ENCODE assay signal across 24 mouse cellular contexts in genomic region chrX:48429100-48429499, GRCm38 (mm10). TPM values are rescaled to one million over a fixed set of nuclear protein-coding genes. Genes with fewer than 3 reads are reported as not detected.
A peak's percentile ranks its signal among the peaks of the same experiment; 100 is the strongest.
DNase-seq lines count a peak whose midpoint lies in the region; ATAC-seq and TF ChIP-seq lines count a peak whose summit lies in the region.
"Had no signal": no experiment of that assay in that cellular context is flagged by ENCODE, and none has a peak within 500 bp of the region (broad histone marks: within the 10 kb centered on the region; RNA-seq: fewer than 3 reads in every experiment).

No protein-coding gene starts in this region.

- H3K4me2 ChIP-seq in heart, postnatal 0 days (ENCODE audit: low read depth, low read length), result no peak overlapping the region
- no peak overlapping the region for H3K4me2 ChIP-seq in intestine, embryonic 15.5 days (replicated peaks)
- H3K4me2 ChIP-seq: embryonic facial prominence, embryonic 13.5 days; heart, embryonic 15.5 days; hindbrain, embryonic 13.5 days; kidney, embryonic 15.5 days; lung, embryonic 14.5 days; midbrain, embryonic 12.5 days; neural tube, embryonic 13.5 days had no signal

- peak overlapping the region; percentile 56; the same call in 1 of the 2 replicates for H3K27ac ChIP-seq in heart, postnatal 0 days (ENCODE audit: low read depth)
- H3K27ac ChIP-seq in MEL (ENCODE audit: control insufficient read depth, low read depth, low read length), result no peak overlapping the region
- peak overlapping the region; percentile 37 for H3K27ac ChIP-seq in macrophage
- no peak overlapping the region for H3K27ac ChIP-seq in intestine, embryonic 15.5 days
- H3K27ac ChIP-seq: embryonic facial prominence, embryonic 13.5 days; hindbrain, embryonic 13.5 days; liver, embryonic 14.5 days; midbrain, embryonic 12.5 days; neural tube, embryonic 13.5 days had no signal

- no peak for ATAC-seq in heart, postnatal 0 days (ENCODE audit: insufficient read depth, low read depth)
- ATAC-seq in intestine, embryonic 15.5 days, result no peak

- H3K9ac ChIP-seq in heart, postnatal 0 days (replicated peaks; ENCODE audit: low read depth, low read length), result no peak overlapping the region
- H3K9ac ChIP-seq in MEL (ENCODE audit: control insufficient read depth, low read depth, low read length, poor library complexity, severe bottlenecking), result no peak overlapping the region
- no peak overlapping the region for H3K9ac ChIP-seq in intestine, embryonic 15.5 days
- H3K9ac ChIP-seq: embryonic facial prominence, embryonic 13.5 days; heart, embryonic 15.5 days; hindbrain, embryonic 13.5 days; kidney, embryonic 15.5 days; liver, embryonic 14.5 days; lung, embryonic 14.5 days; midbrain, embryonic 12.5 days; neural tube, embryonic 13.5 days had no signal

- H3K79me2 ChIP-seq in MEL (ENCODE audit: control insufficient read depth, insufficient read depth, low read length, poor library complexity), result peaks cover 6% of the 10 kb centered on the region; the same call in 1 of the 2 replicates
- peaks cover 91% of the 10 kb centered on the region for H3K79me2 ChIP-seq in macrophage (ENCODE audit: inconsistent target)

- H3K36me3 ChIP-seq in heart, postnatal 0 days (replicated peaks; ENCODE audit: control insufficient read depth, insufficient read depth, low read length), result no peaks in the 10 kb centered on the region
- H3K36me3 ChIP-seq in MEL (ENCODE audit: control insufficient read depth in 1 of 2, insufficient read depth in 2 of 2, low read length in 2 of 2), result peaks cover 0 to 20% of the 10 kb centered on the region in 2 experiments; a peak in 2 of 4 replicates
- no peaks in the 10 kb centered on the region for H3K36me3 ChIP-seq in macrophage (ENCODE audit: inconsistent target)
- H3K36me3 ChIP-seq in intestine, embryonic 15.5 days, result no peaks in the 10 kb centered on the region
- H3K36me3 ChIP-seq: embryonic facial prominence, embryonic 13.5 days; heart, embryonic 15.5 days; hindbrain, embryonic 13.5 days; kidney, embryonic 15.5 days; midbrain, embryonic 12.5 days; neural tube, embryonic 13.5 days had no signal

- no peak overlapping the region for H3K4me3 ChIP-seq in heart, postnatal 0 days (ENCODE audit: low read depth, low read length)
- H3K4me3 ChIP-seq in MEL (ENCODE audit: control insufficient read depth in 1 of 2, insufficient read depth in 1 of 2, low read depth in 2 of 2, low read length in 2 of 2) (no peak overlapping the region), macrophage (ENCODE audit: inconsistent target) (no peak overlapping the region)
- H3K4me3 ChIP-seq in intestine, embryonic 15.5 days (replicated peaks), result no peak overlapping the region
- H3K4me3 ChIP-seq: embryonic facial prominence, embryonic 13.5 days; erythroblast, embryonic 14.5 days; heart, embryonic 15.5 days; hindbrain, embryonic 13.5 days; kidney, embryonic 15.5 days; midbrain, embryonic 12.5 days; myocyte; neural tube, embryonic 13.5 days had no signal

- no peak for TF ChIP-seq EP300 in heart, postnatal 0 days (IDR thresholded peaks at IDR 0.05; ENCODE audit: low read depth)
- no peak for TF ChIP-seq EP300 in MEL (IDR thresholded peaks at IDR 0.05; ENCODE audit: low read depth in 1 of 2, low read length in 2 of 2)

- 0 out of 2 replicates have a peak, but pooled peaks cover 11% of the 10 kb centered on the region for H3K4me1 ChIP-seq in heart, postnatal 0 days (ENCODE audit: control insufficient read depth, insufficient read depth)
- peaks cover 8 to 32% of the 10 kb centered on the region in 2 experiments for H3K4me1 ChIP-seq in MEL (ENCODE audit: control insufficient read depth in 1 of 2, insufficient read depth in 2 of 2, low read length in 2 of 2)
- 0 out of 2 replicates have a peak, but pooled peaks cover 16% of the 10 kb centered on the region for H3K4me1 ChIP-seq in intestine, embryonic 15.5 days (replicated peaks)
- H3K4me1 ChIP-seq: hindbrain, embryonic 13.5 days; midbrain, embryonic 12.5 days; neural tube, embryonic 13.5 days had no signal

- TF ChIP-seq CTCF in heart, postnatal 0 days (IDR thresholded peaks at IDR 0.05; ENCODE audit: low read depth), result no peak
- TF ChIP-seq CTCF in MEL (IDR thresholded peaks at IDR 0.05 in 2 of 3, conservative IDR thresholded peaks at IDR 0.05 in 1 of 3; ENCODE audit: control insufficient read depth in 1 of 3, insufficient read depth in 1 of 3, low read depth in 2 of 3, low read length in 3 of 3, poor library complexity in 1 of 3, severe bottlenecking in 1 of 3), result no peak

- H3K27me3 ChIP-seq in heart, postnatal 0 days (ENCODE audit: control insufficient read depth, insufficient read depth, low read length), result no peaks in the 10 kb centered on the region
- no peaks in the 10 kb centered on the region for H3K27me3 ChIP-seq in MEL (ENCODE audit: control insufficient read depth in 1 of 2, insufficient read depth in 2 of 2, low read length in 2 of 2)
- no peaks in the 10 kb centered on the region for H3K27me3 ChIP-seq in intestine, embryonic 15.5 days (replicated peaks)
- H3K27me3 ChIP-seq: embryonic facial prominence, embryonic 13.5 days; heart, embryonic 15.5 days; hindbrain, embryonic 13.5 days; kidney, embryonic 15.5 days; midbrain, embryonic 12.5 days; neural tube, embryonic 13.5 days had no signal

- no peaks in the 10 kb centered on the region for H3K9me3 ChIP-seq in heart, postnatal 0 days (replicated peaks; ENCODE audit: control insufficient read depth, low read length)
- no peaks in the 10 kb centered on the region for H3K9me3 ChIP-seq in MEL (replicated peaks; ENCODE audit: insufficient read depth, low read length)
- H3K9me3 ChIP-seq in intestine, embryonic 15.5 days, result no peaks in the 10 kb centered on the region
- H3K9me3 ChIP-seq: embryonic facial prominence, embryonic 13.5 days; heart, embryonic 15.5 days; hindbrain, embryonic 13.5 days; kidney, embryonic 15.5 days; megakaryocyte, embryonic 14.5 days; midbrain, embryonic 12.5 days; neural tube, embryonic 13.5 days had no signal

- no peak for TF ChIP-seq POLR2A in MEL (IDR thresholded peaks at IDR 0.05; ENCODE audit: control insufficient read depth in 1 of 2, insufficient read depth in 1 of 2, low read depth in 1 of 2, low read length in 2 of 2, poor library complexity in 1 of 2)

- no peak for TF ChIP-seq RAD21 in MEL (IDR thresholded peaks at IDR 0.05; ENCODE audit: low read depth, low read length)

- DNase-seq in heart, postnatal 0 days (ENCODE audit: low spot score), result no peak
- no peak for DNase-seq in heart, adult 18-20 months
- peak; percentile 43 for DNase-seq in CD4-positive helper T cell, adult 2 months (ENCODE audit: low read depth, low spot score)
- peak; percentile 18 for DNase-seq in MEL (ENCODE audit: low read depth, low spot score)
- DNase-seq in kidney, adult 9 months, result no peak
- DNase-seq: adrenal gland, adult 2 months; cerebellum, adult 11 months; cerebellum, adult 9-11 months; gastrocnemius, postnatal 25 days; kidney, adult 11 months; right cerebral cortex, postnatal 4 days had no signal

TF ChIP-seq in MEL, 35 proteins besides CTCF, POLR2A, EP300 and RAD21:
- TF ChIP-seq POLR2AphosphoS2 (IDR thresholded peaks at IDR 0.05; ENCODE audit: low read length), result no peak
- TF ChIP-seq MAFK (IDR thresholded peaks at IDR 0.05; ENCODE audit: borderline replicate concordance, low read depth, low read length), result no peak
- no peak for TF ChIP-seq MAZ (IDR thresholded peaks at IDR 0.05; ENCODE audit: low read depth, low read length)
- TF ChIP-seq MYC (IDR thresholded peaks at IDR 0.05; ENCODE audit: low read depth, low read length), result no peak
- no peak for TF ChIP-seq NRF1 (IDR thresholded peaks at IDR 0.05; ENCODE audit: insufficient read depth, low read depth, low read length, poor library complexity, severe bottlenecking)
- no peak for TF ChIP-seq ZKSCAN1 (IDR thresholded peaks at IDR 0.05; ENCODE audit: low read depth, low read length)
- no peak for TF ChIP-seq POLR2AphosphoS5 (IDR thresholded peaks at IDR 0.05; ENCODE audit: borderline replicate concordance, low read depth, low read length)
- TF ChIP-seq ZNF384 (IDR thresholded peaks at IDR 0.05; ENCODE audit: low read depth, low read length), result peak; percentile 91
TF ChIP-seq in MEL: peak in this region for 1.

RNA-seq across cellular contexts. Expression of gene Elf4, which starts 33.8 kb away (rescaled TPM):
- 12.3 and 13.0 TPM in 2 replicates for total RNA-seq in heart, postnatal 0 days (2014; rRNA removed; ENCODE audit: low replicate concordance)
- polyA plus RNA-seq in heart, postnatal 0 days (2015; fragmentation: Nextera tagmentation; extraction: Ambion mirVana), result 4.1 and 4.6 TPM in 2 replicates
- 1 to 10 TPM; 5.8 to 6.5 TPM for total RNA-seq in heart, adult 18-20 months (2021)
- 3.4 and 4.0 TPM in 2 replicates for total RNA-seq in MEL (2012; rRNA removed)
- polyA plus RNA-seq in MEL (2012; ENCODE audit: insufficient read depth in 1 of 2, insufficient read length in 2 of 2, low read depth in 1 of 2, low replicate concordance in 2 of 2, missing spikeins in 1 of 2) (10 to 100 TPM in 1 of 2 experiments, not detected in 1; 15.3 TPM), macrophage (2018) (29.9 to 41.0 TPM (median 37.3 TPM) in 3 replicates)
- 10 to 100 TPM; 31.7 to 79.8 (median 65.5) TPM for total RNA-seq in macrophage (2018; cell fraction: chromatin; rRNA removed)
- 10 to 100 TPM; 37.6 to 92.1 (median 58.9) TPM for total RNA-seq in macrophage (2018; cell fraction: cytosol; rRNA removed)
- 100 to 1,000 TPM in 3 of 26 experiments, 10 to 100 TPM in 23; 38.6 to 108 (median 69.6) TPM for total RNA-seq in macrophage (2018; cell fraction: nucleus; rRNA removed)
- 13.0 and 13.9 TPM in 2 replicates for polyA plus RNA-seq in intestine, embryonic 15.5 days (2015; fragmentation: Nextera tagmentation; extraction: Ambion mirVana)

Comparison
In these comparisons a context has a peak if more than half of its experiments do, and no peak if none do; other contexts are left out.
1. DNase-seq: peak in CD4-positive helper T cell, adult 2 months (single experiment) and MEL (single experiment); none in heart, postnatal 0 days (single experiment), heart, adult 18-20 months (0 of 2) and kidney, adult 9 months (single experiment).
2. H3K27ac ChIP-seq: peak in heart, postnatal 0 days (single experiment) and macrophage (single experiment); none in MEL (single experiment) and intestine, embryonic 15.5 days (single experiment).